Comparison of ENCODE assay signal across 8 mouse cellular contexts in genomic region chr2:181186635-181187034, GRCm38 (mm10). TPM values are rescaled to one million over a fixed set of nuclear protein-coding genes. Genes with fewer than 3 reads are reported as not detected.
A peak's percentile ranks its signal among the peaks of the same experiment; 100 is the strongest.
DNase-seq lines count a peak whose midpoint lies in the region; ATAC-seq and TF ChIP-seq lines count a peak whose summit lies in the region.

No protein-coding gene starts in this region.

- H3K36me3 ChIP-seq in ES-Bruce4 (ENCODE audit: control insufficient read depth, insufficient read depth, low read length, poor library complexity, severe bottlenecking) = no peaks in the 10 kb centered on the region
- peaks cover 16% of the 10 kb centered on the region for H3K36me3 ChIP-seq in forebrain, embryonic 13.5 days (ENCODE audit: poor library complexity, severe bottlenecking)

- peak overlapping the region; percentile 81 for H3K4me3 ChIP-seq in ES-Bruce4 (ENCODE audit: low read depth, low read length)
- H3K4me3 ChIP-seq in forebrain, embryonic 13.5 days = peak overlapping the region; percentile 81
- H3K4me3 ChIP-seq in lung, adult 2 months (replicated peaks; ENCODE audit: extremely low read depth, low read depth, low read length) = peak overlapping the region; percentile 96

- intact Hi-C loops in heart, postnatal 14 days (cut with DNase I) = loop anchor here (1.0 to 10.0 kb wide), 4 partner anchors 51 to 408 kb away; partner anchors contain the start of genes Prpf6, Samd10 and Zfp512b

- H3K27ac ChIP-seq in ES-Bruce4 (ENCODE audit: insufficient read depth, low read length) = peak overlapping the region; percentile 33; the same call in 1 of the 2 replicates
- H3K27ac ChIP-seq in forebrain, embryonic 13.5 days = peak overlapping the region; percentile 95

- no peaks in the 10 kb centered on the region for H3K4me1 ChIP-seq in ES-Bruce4 (ENCODE audit: control insufficient read depth, insufficient read depth, low read length)
- peaks cover 13% of the 10 kb centered on the region for H3K4me1 ChIP-seq in forebrain, embryonic 13.5 days
- H3K4me1 ChIP-seq in lung, adult 2 months (ENCODE audit: control insufficient read depth, insufficient read depth, low read length) = peaks cover 4% of the 10 kb centered on the region; the same call in 1 of the 2 replicates

- ATAC-seq in cerebellum, adult (ENCODE audit: insufficient number of reproducible peaks, low FRiP score, low TSS enrichment) = peak; percentile 81
- peak; percentile 89 for ATAC-seq in forebrain, embryonic 13.5 days
- ATAC-seq in neutrophil, adult 5-6 weeks (ENCODE audit: extremely low read depth, insufficient number of reproducible peaks, low FRiP score, poor library complexity, severe bottlenecking) = peak; percentile 71

- DNase-seq in heart, postnatal 14 days = peak; percentile 82 to 86
- peak; percentile 87 to 95 for DNase-seq in layer of hippocampus, adult 18-20 months (ENCODE audit: low spot score in 2 of 2)
- DNase-seq in lung, adult 2 months = peak; percentile 81
- peak; percentile 75 to 81 for DNase-seq in thymus, adult 18-20 months

- H3K9me3 ChIP-seq in ES-Bruce4 (replicated peaks; ENCODE audit: control insufficient read depth, insufficient read depth, low read length, poor library complexity, severe bottlenecking) = no peaks in the 10 kb centered on the region
- H3K9me3 ChIP-seq in forebrain, embryonic 13.5 days (replicated peaks) = no peaks in the 10 kb centered on the region

- TF ChIP-seq CTCF in ES-Bruce4 (IDR thresholded peaks at IDR 0.05; ENCODE audit: low read depth, low read length) = peak; percentile 94
- peak; percentile 95 for TF ChIP-seq CTCF in lung, adult 2 months (IDR thresholded peaks at IDR 0.05; ENCODE audit: insufficient read depth, low read length)

- peak overlapping the region; percentile 79 for H3K9ac ChIP-seq in ES-Bruce4 (ENCODE audit: low read depth, poor library complexity, severe bottlenecking)
- peak overlapping the region; percentile 98 for H3K9ac ChIP-seq in forebrain, embryonic 13.5 days

- H3K4me2 ChIP-seq in forebrain, embryonic 13.5 days = peak overlapping the region; percentile 71

- no peak for TF ChIP-seq POLR2A in ES-Bruce4 (IDR thresholded peaks at IDR 0.05; ENCODE audit: insufficient read depth, low read length)
- TF ChIP-seq POLR2A in lung, adult 2 months (IDR thresholded peaks at IDR 0.05; ENCODE audit: borderline replicate concordance, extremely low read depth, low read depth, low read length) = no peak

- TF ChIP-seq EP300 in ES-Bruce4 (IDR thresholded peaks at IDR 0.05; ENCODE audit: insufficient read depth, low read depth, low read length) = no peak

- no peaks in the 10 kb centered on the region for H3K27me3 ChIP-seq in ES-Bruce4 (ENCODE audit: control insufficient read depth, insufficient read depth, low read length, poor library complexity, severe bottlenecking)
- 0 out of 2 replicates have a peak, but pooled peaks cover 6% of the 10 kb centered on the region for H3K27me3 ChIP-seq in forebrain, embryonic 13.5 days

- WGBS in forebrain, embryonic 13.5 days = under 1% methylated on average over 14 of the region's 14 CpGs
- WGBS in lung, adult 2 months = 0% methylated on average over 14 of the region's 14 CpGs

RNA-seq across cellular contexts. Expression of gene Ppdpf, which starts 0.4 kb away (rescaled TPM):
- 56.0 and 67.7 TPM in 2 replicates for polyA plus RNA-seq in ES-Bruce4 (2011; ENCODE audit: insufficient read depth, insufficient read length, low read depth, missing spikeins)
- polyA plus RNA-seq in forebrain, embryonic 13.5 days (2015; fragmentation: Nextera tagmentation; extraction: Ambion mirVana) = 540 and 547 TPM in 2 replicates
- total RNA-seq in heart, postnatal 14 days (2021) = 10 to 100 TPM; 45.2 to 49.2 TPM
- 10 to 100 TPM; 84.9 to 85.1 TPM for total RNA-seq in layer of hippocampus, adult 18-20 months (2021)
- 145 and 157 TPM in 2 replicates for polyA plus RNA-seq in lung, adult 2 months (2012; rRNA removed)
- 128 and 151 TPM in 2 replicates for total RNA-seq in neutrophil, adult 5-6 weeks (2017)

RNA-seq across cellular contexts. Expression of gene Ptk6, which starts 16.0 kb away (rescaled TPM):
- polyA plus RNA-seq in ES-Bruce4 (2011; ENCODE audit: insufficient read depth, insufficient read length, low read depth, missing spikeins) = not detected in 2 replicates
- not detected in 2 replicates for polyA plus RNA-seq in forebrain, embryonic 13.5 days (2015; fragmentation: Nextera tagmentation; extraction: Ambion mirVana)
- not detected for total RNA-seq in heart, postnatal 14 days (2021)
- not detected for total RNA-seq in layer of hippocampus, adult 18-20 months (2021)
- 0.29 and 1.6 TPM in 2 replicates for polyA plus RNA-seq in lung, adult 2 months (2012; rRNA removed)
- 0.12 and 0.74 TPM in 2 replicates for total RNA-seq in neutrophil, adult 5-6 weeks (2017)

RNA-seq across cellular contexts. Expression of gene Srms, which starts 26.4 kb away (rescaled TPM):
- not detected in 2 replicates for polyA plus RNA-seq in ES-Bruce4 (2011; ENCODE audit: insufficient read depth, insufficient read length, low read depth, missing spikeins)
- 0.06 and 0.11 TPM in 2 replicates for polyA plus RNA-seq in forebrain, embryonic 13.5 days (2015; fragmentation: Nextera tagmentation; extraction: Ambion mirVana)
- total RNA-seq in heart, postnatal 14 days (2021) = under 1 TPM; 0.17 to 0.61 TPM
- total RNA-seq in layer of hippocampus, adult 18-20 months (2021) = under 1 TPM; 0.15 to 0.40 TPM
- 7.6 and 7.8 TPM in 2 replicates for polyA plus RNA-seq in lung, adult 2 months (2012; rRNA removed)
- total RNA-seq in neutrophil, adult 5-6 weeks (2017) = 1.2 and 1.7 TPM in 2 replicates

RNA-seq across cellular contexts. Expression of gene Eef1a2, which starts 29.8 kb away (rescaled TPM):
- 0.43 TPM in 1 of 2 replicates, not detected in the other for polyA plus RNA-seq in ES-Bruce4 (2011; ENCODE audit: insufficient read depth, insufficient read length, low read depth, missing spikeins)
- polyA plus RNA-seq in forebrain, embryonic 13.5 days (2015; fragmentation: Nextera tagmentation; extraction: Ambion mirVana) = 1.7 and 1.9 TPM in 2 replicates
- 1,000 to 10,000 TPM in 1 of 2 experiments, 100 to 1,000 TPM in 1; 981 to 1,021 TPM for total RNA-seq in heart, postnatal 14 days (2021)
- total RNA-seq in layer of hippocampus, adult 18-20 months (2021) = 1,000 to 10,000 TPM; 1,191 to 1,260 TPM
- polyA plus RNA-seq in lung, adult 2 months (2012; rRNA removed) = 12.6 and 44.1 TPM in 2 replicates
- not detected in 2 replicates for total RNA-seq in neutrophil, adult 5-6 weeks (2017)

RNA-seq across cellular contexts. Expression of gene Fndc11, which starts 33.2 kb away (rescaled TPM):
- not detected in 2 replicates for polyA plus RNA-seq in ES-Bruce4 (2011; ENCODE audit: insufficient read depth, insufficient read length, low read depth, missing spikeins)
- 0.15 and 0.23 TPM in 2 replicates for polyA plus RNA-seq in forebrain, embryonic 13.5 days (2015; fragmentation: Nextera tagmentation; extraction: Ambion mirVana)
- under 1 TPM in 1 of 2 experiments, not detected in 1; 0.20 TPM for total RNA-seq in heart, postnatal 14 days (2021)
- under 1 TPM in 1 of 2 experiments, not detected in 1; 0.22 TPM for total RNA-seq in layer of hippocampus, adult 18-20 months (2021)
- 2.3 and 2.4 TPM in 2 replicates for polyA plus RNA-seq in lung, adult 2 months (2012; rRNA removed)
- 0.58 TPM in 1 of 2 replicates, not detected in the other for total RNA-seq in neutrophil, adult 5-6 weeks (2017)

Comparison
In these comparisons a context has a peak if more than half of its experiments do, and no peak if none do; other contexts are left out.
1. Peak in every context shown above with its lines: DNase-seq, ATAC-seq, H3K4me3 ChIP-seq and H3K27ac ChIP-seq.